Mouse (Mus musculus) CD4-positive, CD25-positive, alpha-beta regulatory T cell, adult 4 months (primary cell): Measurements from ENCODE around the gene Coro6. TPM values are rescaled to one million over a fixed set of nuclear protein-coding genes. Genes with fewer than 3 reads are reported as not detected.

ENCODE experiments used
- ATAC-seq: one replicate; pipeline ENCODE4 v1.8.0; 2017
- polyA plus RNA-seq, 2 experiments: library from polyadenylated mRNA; unstranded; fragments of 100-300 nt; shearing (Covaris generic); gene quantifications; one replicate each; pipeline ENCODE4 v1.2.1; 2017

Coro6 gene
- polyA plus RNA-seq, 2 experiments from 2014 or later: not detected

- ATAC-seq: no peak
Observed at GRCm38 (mm10) chr11:77465111-77465510, 2.9 kb downstream of the Coro6 start.

- no peak for ATAC-seq
Observed at GRCm38 (mm10) chr11:77466544-77466943, 4.3 kb downstream of the Coro6 start.

GRCm38 (mm10) chr11:77467157-77467556, 4.9 kb downstream of the Coro6 start:
- peak; percentile 92 for ATAC-seq

- peak; percentile 77 for ATAC-seq
Observed at GRCm38 (mm10) chr11:77467784-77468183, 5.6 kb downstream of the Coro6 start.

GRCm38 (mm10) chr11:77468397-77468796, 6.2 kb downstream of the Coro6 start:
- no peak for ATAC-seq

GRCm38 (mm10) chr11:77471407-77471806, 9.2 kb downstream of the Coro6 start:
- ATAC-seq: no peak

- no peak for ATAC-seq
Observed at GRCm38 (mm10) chr11:77472775-77473174, 10.6 kb downstream of the Coro6 start.

GRCm38 (mm10) chr11:77476216-77476615, 14.0 kb downstream of the Coro6 start:
- no peak for ATAC-seq

- no peak for ATAC-seq
Observed at GRCm38 (mm10) chr11:77476895-77477294, 14.7 kb downstream of the Coro6 start.

DNA sequence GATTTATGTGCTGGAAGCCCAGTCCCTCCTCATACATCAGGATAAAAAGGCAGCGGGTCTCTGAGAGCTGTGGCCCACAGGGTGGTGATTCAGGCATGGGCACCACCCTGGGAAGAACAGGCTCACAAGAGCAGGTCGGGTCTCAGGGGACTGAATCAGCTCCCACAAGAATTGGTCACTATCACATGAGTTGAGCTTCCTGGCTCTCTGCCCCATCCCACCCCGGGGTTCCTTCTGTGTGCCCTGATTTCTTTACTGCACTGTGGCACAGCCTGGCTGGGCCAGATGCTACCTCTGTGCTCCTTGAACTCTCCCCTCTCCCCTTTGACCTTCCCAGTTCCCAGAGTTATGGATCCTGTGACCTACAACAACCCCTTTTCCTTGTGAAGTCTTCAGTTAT, 20.8 kb downstream of the Coro6 start:
- ATAC-seq: no peak

- peak; percentile 99 for ATAC-seq
Observed at GRCm38 (mm10) chr11:77483510-77484255, 21.5 kb downstream of the Coro6 start.

- no peak for ATAC-seq
Observed at GRCm38 (mm10) chr11:77485229-77485628, 23.0 kb downstream of the Coro6 start.

DNA sequence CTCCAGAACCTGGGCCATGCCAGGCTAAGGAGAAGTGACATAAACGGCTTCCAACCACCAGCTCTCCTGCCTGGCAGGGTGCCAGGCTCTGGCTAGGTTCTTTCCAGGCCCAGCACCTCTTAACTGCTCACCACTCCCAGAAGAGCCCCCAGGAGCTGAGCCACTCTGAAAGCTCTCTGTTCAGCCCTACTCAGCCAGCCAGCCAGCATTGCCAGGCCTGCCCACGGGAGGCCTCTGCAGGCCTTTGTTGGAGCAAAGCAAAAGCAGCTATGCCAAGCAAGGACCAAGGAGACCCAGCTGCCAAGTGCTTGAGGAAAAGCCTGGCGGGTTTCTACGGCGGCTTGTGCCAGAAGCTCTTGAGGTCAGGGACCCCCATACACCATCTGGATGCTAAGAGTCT, 24.6 kb downstream of the Coro6 start:
- ATAC-seq: no peak

DNA sequence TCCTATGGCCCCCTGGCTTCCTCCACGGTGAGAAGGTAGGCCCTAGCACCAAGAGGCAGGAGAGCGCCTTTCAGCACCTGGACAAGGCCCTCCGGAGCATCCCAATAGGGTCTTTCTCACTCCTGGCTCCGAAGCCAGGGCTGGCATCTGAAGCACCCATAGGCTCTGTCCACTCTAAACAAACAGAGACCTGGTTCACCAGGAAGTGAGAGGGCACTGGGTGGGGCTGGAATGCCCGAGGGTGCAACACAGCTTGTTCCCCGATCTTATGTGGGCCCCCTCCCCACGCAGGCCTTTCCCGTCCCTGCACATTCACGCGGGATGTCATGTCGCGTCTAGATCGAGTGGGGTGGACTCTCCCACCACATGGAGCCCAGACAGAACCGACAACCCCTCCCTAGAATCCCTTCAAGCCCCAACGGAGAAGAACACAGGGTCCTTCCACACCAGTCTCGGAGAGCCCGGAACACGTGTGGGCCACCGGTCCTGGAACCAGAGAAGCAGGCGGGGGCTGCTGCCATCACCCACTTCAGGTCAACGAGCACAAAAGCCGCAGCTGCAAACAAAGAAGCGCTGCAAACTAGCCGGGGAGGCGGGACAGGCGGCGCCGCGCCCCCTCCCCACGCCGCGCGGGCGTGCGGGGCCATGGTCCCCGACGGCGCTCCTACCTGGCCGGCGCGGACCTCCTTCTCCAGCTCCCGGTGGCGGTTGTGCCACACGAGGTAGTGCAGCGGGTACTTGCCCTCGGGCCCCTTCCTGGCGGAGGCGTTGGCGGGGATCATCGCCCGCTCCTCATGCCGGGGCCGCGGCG, 26.8 kb downstream of the Coro6 start:
- no peak for ATAC-seq

DNA sequence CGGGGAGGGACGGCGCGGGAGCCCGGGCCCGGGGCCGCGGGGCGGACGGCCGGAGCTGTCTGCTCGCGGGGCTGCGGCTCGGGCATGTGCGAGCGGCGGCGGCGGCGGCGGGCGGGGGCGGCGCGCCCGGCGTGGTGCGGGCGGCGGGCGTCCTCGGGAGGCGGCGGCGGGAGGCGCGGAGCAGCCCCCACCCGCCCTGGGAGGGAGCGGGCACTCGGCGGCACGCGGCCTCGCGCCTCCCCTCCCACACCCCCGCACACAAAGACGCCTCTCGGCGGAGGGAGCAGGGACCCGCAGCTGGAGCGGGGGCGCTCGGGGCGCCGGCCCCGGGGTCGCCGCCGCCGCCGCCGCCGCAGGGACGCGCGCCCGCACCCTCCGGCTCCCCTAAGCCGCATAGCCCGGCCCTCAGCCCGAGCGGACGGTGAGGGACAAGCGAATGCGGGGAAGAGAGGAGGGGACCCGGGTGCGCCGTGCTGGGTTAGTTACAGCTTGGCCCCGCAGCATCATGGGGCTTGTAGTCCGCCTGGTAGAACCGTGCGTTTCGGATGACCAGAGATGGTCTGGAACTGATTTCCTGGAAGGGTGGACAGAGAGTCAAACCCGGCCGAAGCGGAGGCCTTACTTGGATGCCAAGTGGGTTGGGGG, 27.5 kb downstream of the Coro6 start, which contains the start of gene Ankrd13b:
Gene Ankrd13b (minus strand): TSS at position 88 of the 645 bp plus-strand sequence.
- ATAC-seq: peak; percentile 18

DNA sequence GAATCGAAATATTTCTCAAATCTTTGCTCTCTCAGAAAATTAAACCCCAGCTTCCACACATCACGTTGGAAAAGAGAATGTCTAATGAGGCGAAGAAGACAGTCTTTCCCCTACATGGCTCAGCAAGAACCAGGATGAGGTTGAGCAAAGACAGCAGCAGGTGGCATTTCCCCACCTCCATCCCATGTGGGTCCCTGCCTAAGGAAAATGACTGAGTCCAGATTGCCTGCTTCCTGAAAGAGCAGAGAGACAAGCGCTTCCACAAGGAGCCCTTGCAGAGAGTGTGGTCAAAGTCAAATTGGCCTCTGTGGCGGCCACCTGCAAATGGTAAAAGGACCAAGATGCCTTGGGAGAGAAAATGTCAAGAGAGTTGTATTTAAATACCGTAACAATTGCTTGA, 28.2 kb downstream of the Coro6 start:
- no peak for ATAC-seq

DNA sequence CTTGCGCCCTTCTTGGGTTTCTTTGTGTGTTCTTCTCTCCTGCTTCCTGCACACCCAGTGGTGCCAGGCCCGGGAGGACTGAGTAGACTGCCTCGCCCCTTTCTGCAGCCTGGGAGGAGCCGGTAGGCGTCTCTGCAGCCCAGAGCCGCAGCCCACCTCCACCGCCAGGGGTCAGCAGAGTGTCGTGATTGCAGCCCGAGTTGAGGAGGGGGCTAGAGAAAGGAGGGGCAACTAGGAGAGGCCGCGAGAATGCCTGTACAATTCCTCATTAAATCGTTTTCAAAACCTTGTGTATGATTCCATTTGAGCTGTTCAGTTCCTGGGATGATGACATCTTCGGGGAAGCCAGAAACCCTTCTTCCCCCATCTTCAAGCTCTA, 28.9 kb downstream of the Coro6 start:
- ATAC-seq: peak; percentile 75

DNA sequence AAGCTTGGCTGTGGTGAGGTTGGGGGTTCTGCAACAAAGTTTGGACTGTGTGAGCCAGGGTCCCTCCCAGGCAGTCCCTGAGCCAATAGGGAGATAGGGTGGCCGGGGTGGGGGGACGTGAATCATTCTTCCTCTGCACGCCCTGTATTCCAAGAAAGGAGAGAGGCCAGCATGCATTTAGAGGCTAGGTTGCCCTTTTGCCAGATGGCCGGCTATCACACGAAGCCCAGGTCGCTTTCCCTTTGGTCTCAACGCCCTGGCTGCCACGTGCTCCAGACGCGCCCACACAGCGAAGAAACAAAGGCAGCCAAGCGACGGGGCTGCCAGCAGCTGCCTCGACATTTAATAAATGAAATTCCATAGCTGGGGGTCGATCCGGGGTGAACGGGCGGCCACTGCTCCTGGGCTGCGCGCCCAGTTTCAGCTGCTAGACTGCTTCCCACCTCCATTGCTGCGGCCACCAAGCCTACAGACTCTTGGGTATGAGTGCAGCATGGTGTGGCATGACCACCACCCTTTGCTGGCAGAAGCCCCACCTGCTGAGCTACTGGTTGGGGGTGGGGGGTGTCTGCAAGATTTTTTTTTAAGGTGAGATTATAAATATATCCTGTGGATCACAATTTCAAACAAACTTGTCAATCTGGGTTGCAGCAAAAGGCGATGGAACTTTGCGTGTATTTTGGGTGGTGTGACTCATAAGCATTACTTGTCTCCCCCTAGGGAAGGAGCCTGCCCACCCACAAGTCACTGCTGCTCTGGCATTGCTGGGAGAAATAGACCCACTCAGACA, 29.5 kb downstream of the Coro6 start:
- peak; percentile 3 for ATAC-seq

- no peak for ATAC-seq
Observed at GRCm38 (mm10) chr11:77492311-77492871, 30.2 kb downstream of the Coro6 start.

DNA sequence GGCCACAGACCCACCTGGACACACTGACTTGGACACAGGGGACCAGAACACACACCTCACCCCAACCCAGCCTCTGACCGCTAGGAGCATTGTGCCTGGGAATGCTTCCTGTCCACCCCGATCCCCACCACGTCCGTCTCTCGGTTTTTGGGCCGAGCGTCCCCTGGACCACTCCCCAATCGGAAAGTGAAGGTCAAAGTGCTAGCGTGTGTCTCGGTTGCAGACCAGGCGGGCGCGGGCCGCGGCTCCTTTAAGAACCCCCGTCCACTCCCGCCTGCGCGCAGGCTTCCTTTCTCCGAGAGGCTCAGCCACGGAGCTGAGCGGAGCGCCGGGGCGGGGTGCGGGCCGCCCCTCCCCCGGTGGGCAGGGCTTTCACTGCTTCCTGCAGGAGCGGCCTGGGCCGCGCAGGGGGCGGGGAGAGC, 30.7 kb downstream of the Coro6 start:
- peak; percentile 81 for ATAC-seq

- ATAC-seq: no peak
Observed at GRCm38 (mm10) chr11:77493512-77494343, 31.5 kb downstream of the Coro6 start, which contains the start of gene Git1. Gene Git1, plus strand, starts transcription at chr11:77493562.
